Mouse (Mus musculus) urinary bladder, postnatal 4 days (tissue): ENCODE measurements around the gene Zbtb16.

Experiments
- DNase-seq, 2 experiments: peaks; one replicate each; pipeline ENCODE4 v3.0.0; 2021 to 2022; ENCODE audit warnings: low spot score in 2 of 2

The Zbtb16 gene

DNA sequence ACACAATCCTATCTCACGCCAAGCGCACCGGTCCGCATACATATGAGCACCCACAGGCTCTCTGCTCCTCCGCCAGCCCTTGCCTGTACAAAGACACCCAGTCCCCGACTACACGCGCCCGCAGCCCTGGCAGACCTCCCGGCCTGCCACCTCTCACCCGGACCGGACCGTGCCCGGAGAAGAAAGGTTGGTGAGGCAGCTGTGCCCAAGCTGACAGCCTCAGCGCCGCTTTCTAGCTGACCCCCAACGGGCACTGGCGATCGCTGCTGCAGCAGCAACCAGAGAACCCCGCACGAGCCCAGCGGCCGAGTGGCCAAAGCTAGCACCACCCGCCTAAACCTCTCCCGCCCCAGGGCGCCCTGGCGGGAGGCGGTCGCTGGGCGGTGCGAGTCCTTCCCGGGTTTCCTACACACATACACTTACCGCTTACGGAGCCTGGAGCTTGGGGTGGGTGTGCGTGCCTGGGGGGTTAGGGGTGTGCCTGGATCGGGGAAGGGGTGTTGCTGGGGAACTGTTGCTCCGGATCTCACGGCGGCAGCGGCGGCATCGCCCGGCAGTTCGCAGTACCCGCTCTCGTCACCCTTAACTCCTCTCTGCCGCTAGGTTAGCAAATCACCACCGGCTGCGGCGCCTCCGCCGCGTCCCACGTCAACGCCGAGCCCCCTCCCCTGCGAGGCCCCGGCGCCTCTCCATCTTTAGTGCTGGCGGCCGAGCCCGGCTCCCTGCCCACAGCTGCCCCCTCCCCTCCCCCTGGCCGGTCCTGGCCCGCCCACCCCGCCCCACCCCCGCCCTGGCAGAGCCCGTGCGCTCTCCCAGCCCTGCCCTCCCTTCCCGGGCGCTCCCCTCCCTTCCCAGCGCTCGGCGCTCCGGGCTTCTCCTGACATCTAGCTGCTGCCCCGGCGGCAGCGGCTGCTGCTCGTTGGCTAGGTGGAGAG is at the start of gene Zbtb16:
Gene Zbtb16, minus strand, starts transcription at position 592 of the 935 bp plus-strand sequence.
- DNase-seq = peak; percentile 74 to 76

DNA sequence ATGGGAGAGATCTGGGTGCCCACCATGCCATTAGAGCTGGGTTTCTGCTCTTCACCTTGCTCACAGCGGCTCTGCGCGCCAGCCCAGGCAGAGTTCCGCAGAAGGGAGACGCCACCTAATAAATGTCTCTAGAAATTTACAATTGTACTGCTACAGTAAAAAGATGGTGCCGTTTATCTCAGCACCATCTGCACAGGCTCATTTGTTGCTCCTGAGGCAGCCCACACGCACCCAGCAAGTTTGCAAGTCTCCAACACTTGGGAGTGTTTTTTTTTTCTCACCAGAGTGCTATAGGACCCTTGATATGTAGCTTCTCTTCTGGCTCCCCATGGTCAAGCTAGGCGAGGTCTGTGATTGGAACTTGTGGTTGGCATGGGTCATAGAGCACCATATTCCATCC is 36.9 kb upstream of the Zbtb16 start:
- no peak for DNase-seq

DNA sequence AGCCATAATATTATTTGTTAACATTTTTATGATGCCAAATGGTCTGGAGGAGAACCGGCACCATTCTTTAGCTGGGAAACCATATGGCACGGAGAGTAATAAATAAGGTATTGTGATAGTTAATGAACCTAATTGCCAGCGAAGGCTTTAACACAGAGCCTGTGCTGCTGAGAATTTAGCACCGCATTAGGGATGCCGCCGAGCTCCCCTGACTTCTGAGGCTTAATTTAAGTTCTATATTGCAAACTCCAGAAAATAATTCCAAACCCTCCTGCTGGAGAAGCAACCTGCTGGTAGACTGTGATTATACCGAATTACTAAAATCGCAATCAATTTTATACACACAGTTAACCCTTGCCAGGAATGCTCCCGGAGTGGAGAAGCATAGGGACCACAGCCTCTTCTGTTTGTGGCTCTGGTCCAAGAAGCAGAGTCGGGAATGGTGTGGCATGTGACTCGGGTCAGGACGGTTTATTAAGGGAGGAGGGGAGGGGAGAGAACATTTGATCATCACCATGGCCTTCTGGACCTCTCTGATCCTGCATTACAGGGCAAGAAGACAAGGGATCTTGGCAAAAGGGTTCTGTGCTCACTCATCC is 30.6 kb upstream of the Zbtb16 start:
- no peak for DNase-seq

DNA sequence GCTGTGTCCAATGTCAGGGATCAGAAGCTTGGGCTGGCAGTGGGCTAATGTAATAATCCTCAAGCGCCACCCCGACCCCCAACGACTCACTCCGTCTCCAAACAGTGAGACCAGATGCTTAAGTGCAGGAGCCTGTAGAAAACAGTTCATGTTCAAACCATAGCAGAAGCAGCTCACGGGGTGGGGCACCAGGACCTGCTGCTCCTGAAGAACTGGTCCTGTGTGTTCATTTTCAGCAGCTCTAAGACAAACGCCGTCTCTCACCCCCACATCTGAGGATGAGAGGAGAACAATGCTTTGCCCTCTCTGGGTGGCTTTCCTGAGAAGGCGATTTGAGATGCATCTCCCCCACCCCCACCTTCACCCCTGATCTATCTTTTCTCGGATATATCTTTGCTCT is 29.2 kb upstream of the Zbtb16 start:
- DNase-seq = no peak

DNA sequence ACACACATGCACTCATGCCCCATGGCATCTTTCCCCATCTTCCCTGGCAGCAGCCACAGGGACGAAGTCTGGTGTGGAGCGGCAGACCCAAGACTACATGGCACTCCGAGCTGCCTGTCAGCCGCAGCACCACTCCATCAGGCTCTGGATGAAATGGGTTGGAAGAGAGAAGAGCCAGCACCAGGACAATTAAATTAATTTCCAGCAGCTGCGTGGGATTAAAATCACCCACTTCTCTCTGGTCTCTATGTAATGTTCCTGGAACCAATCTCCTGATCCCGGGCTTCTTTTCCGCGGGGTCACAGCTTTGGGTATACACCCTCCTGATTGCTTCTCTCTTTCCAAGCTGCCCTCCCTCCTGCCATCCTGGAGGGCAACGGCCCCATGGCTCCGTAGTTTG is 25.5 kb upstream of the Zbtb16 start:
- DNase-seq = no peak

DNA sequence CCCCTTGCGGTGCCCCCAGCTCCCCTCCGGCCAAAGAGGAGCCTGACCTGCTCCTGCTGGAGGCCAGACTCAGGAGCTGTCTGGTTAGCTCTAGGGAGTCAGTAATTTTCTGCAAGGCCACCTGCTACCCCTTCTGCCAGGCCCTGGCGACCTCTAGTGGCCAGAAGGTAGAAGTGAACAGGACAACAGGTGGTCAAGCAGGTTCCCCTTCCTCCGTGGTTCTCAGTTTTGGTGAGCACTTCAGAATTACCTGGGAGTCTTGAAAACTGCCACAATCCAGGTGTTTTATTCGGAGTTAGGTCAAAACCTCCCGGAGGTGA is 24.5 kb upstream of the Zbtb16 start:
- peak; percentile 55 to 68 for DNase-seq

DNA sequence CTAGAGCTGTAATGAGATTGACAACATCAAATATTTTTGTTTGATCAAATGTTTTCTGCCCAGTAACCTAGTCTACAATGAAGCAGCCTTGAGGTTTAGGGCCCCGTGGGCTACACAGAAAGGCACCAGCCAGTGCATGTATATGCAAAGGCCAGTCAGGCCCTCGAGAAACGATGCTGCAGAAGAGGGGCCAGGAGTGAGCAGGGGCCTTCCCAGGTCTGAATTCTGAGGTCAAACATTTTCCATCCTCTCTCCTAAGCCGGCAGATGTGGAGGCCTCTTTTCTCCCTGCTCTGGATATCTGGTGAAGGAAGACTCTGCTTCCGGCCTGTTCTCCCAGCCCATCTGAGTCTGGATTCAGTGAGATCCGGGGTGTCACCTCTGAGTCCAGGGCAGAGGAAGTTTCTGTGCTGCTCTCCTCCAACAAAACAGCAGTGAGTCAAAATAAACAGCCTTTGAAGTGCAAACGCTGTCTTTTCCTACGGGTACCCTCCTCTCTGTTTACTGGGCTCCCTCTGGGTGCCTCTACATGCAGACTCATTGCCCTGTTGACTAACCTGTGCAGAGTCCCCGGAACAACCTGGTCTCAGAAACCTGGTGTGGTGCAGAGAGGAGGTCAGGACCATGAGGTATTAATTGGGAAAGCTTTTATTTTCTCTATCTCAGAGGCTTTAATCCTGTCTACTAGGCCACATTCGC is 24.0 kb upstream of the Zbtb16 start:
- DNase-seq = no peak

DNA sequence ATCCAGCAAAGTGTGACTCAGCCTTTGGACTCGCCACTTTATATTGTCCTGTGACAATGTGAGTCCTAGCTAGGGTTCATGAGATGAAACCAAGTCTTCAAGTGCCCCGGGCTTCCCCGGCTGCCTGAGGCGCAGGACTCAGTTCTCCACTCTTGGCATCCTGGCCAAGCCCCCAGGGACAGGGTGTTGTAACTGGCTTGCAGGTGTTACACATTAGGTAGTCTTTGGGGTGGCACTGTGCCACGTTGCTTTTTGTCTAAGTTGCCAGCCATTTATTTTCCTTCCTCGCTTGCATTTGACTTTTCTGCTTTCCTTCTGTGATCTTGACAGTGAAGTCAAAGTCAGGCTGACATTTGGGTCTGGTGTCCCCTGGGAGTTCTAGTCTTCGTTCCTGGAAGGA is 21.9 kb upstream of the Zbtb16 start:
- no peak for DNase-seq

DNA sequence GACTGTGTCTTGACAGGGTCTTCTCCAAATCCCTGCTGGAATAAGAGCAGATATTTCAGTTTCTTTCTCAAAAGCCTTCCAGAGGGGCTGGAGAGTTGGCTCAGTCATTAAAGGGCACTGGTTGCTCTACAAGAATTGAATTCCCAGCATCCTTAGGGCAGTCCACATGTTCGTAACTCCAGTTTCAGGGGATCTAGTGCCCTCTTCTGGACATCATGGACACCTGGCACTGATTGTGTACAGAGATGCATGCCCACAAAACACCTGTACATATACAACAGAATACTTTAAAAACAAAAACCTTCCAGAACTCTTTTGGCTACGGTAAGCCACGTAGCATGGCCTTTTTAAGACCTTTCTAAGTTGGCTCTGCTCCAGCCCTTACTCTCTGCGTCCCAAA is 20.2 kb upstream of the Zbtb16 start:
- DNase-seq = no peak

DNA sequence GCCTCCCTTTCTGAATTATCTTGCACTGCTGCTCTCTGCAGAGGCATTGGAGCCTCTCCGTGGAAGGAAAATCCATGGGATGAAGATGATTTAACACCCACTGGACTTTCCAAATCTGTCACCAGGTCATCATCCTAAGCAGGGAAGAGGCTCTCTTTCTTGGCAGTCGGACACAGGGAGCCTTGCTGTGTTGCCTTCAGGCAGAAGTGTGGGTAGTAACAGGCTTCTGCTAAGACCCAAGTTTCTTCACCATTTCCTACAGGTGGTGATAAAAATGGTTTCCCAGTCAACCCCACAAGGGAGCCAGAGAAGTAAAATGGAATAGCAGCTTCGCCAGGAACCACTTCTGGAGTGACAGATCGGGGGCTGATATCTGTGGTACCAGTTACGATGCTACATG is 13.5 kb upstream of the Zbtb16 start:
- DNase-seq = no peak

DNA sequence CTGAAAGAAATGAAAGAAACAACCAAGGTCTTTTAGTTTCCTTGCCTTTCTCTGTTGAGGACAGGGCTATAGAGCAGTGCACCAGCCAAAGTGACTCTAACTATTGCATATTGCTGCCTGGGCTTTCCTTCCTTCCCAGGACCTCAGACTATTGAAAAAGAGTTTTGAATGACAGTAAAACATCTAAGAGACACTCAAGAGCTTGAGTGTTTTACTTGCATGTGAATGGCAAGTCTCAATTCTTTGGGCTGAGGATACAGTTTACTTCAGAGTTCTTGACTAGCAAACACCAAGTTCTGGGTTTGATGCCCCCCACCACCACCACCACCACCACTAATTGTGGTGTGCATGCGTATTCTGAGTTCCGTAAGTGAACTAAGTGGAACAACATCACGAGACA is 3.5 kb upstream of the Zbtb16 start:
- no peak for DNase-seq

DNA sequence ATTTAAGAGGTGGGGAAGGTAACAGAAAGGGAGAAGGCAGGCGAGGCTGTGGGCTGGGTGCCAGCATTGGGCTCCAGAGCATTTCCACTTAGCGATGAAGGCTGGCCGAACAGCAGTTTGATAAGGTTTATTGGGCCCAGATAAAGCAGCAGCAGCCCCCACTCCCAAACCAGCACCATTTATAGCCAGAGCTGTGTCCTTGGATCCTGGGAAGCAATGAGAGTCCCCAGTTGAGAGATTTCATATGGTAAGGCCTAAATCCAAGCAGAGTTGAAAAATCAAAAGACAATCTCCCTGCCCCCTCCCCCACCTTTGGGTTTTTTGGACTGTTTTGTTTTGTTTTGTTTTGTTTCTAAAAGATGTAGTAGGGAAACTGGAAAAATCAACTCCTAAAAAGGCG is 2.3 kb upstream of the Zbtb16 start:
- DNase-seq = no peak

DNA sequence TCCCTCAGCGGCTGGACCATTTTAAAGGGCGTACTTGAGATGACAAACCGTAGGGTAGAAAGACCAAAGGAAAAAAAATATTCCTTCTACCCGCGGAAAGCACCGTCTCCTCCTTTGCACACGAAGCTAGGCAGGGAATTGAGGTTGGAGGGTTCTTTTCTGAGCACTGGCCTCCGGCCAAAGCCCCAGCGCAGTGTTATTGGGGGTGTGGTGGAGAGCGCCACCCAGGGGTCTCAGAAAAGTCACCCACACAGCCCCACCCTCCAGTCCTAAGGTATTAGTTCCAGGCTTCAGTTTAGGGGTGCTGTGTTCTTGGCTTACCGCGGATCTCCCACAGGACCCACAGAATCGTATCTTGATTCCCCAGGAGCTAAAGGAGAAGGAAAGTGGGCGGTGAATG is 1.2 kb upstream of the Zbtb16 start:
- no peak for DNase-seq

DNA sequence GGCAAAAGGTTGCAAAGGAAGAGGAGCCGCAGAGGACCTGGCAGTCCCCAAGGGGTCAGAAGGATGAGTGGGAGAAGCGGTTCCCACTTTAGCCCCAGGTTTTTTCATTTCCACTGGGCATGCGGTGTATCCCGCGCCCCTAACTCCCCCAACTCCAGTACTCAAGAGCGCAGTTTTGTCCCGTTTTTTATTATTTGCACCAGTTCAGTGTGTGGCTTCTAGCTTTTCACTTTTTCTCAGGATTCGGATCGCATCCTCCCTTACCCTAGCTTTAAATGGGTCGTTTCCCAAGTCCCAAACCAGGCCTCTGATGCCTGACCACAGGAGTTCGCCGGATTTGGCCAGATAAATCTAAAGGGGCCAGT is 526 bp upstream of the Zbtb16 start:
- DNase-seq = no peak

DNA sequence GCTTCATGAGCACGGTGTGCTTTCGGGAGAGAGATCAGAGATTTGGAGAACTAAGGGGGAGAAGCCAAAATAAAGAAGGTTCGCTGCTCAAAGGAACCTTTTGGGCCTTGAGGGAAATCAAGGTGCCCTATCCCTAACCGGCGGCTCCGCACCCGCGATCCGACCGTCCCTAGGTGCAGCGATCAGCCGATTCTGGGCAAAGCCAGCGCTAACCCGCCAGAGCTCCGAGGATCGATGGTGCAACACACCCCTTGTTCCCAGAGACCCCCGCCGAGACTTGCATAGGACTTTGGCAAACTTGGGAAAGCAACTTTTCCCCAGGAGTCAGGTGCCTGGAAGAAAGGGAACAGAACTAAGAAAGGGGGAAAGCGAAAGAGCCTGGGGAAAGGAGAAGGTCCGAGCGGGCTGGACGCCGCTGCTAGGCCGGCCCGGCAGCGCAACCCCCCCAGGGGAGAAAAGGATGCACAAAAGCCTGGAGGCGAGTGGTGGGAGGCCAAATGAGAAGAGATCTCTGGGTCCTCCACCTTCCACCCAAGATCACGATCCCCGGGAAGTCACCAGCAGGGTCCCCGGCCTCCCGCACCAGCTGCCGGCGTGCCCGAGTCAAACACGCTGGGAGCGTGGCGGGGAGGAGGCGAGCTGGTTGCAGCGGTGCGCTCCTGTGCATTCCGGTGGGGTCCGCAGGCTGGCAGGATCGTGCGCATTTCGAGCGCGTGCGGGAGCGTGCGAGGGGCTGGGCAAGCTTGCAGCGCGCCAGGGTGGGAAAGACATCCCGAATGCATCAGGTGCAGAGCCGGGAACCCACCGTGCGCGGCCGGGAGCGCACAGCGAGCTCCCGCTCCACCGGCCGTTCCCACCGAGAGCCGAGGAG is 1.2 kb downstream of the Zbtb16 start:
- peak in 1 of 2 experiments; percentile 33 for DNase-seq

DNA sequence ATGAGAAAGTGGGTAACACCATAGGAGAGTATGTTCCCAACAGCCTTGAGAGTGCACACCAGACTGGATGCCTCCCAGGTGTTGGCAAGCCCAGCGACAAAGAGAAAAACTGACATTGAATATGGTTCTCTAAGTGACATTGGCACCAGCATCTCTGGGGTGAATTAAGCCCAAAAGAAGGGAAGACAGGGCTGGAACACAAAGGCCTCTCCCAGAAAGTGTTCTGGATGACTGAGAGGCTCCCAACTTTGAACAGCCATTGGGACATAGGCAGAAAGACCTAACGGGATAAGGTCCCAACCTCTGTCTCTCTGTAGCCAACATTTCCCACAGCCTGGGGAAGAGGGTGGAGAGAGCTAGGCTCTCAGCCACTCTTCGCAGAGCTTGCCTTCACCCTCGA is 2.0 kb downstream of the Zbtb16 start:
- DNase-seq = no peak

DNA sequence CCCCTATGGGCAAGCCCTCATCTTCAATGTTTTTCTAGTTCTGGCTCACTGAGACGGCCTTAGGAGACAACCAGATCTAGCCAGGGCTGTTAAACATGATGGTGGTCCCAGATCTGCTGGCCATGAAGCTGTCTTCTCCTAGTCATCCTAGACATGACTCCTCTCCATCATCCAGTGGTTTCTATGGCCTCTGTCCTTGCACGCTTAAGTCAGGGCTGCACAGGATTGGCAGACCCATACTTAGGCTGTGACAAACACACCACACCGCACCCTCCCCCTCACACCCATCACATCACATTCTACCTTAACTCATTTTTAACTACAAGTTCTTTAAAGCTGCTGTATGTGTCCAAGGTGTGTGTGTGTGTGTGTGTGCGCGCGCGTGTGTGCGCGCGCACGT is 2.5 kb downstream of the Zbtb16 start:
- DNase-seq = no peak

DNA sequence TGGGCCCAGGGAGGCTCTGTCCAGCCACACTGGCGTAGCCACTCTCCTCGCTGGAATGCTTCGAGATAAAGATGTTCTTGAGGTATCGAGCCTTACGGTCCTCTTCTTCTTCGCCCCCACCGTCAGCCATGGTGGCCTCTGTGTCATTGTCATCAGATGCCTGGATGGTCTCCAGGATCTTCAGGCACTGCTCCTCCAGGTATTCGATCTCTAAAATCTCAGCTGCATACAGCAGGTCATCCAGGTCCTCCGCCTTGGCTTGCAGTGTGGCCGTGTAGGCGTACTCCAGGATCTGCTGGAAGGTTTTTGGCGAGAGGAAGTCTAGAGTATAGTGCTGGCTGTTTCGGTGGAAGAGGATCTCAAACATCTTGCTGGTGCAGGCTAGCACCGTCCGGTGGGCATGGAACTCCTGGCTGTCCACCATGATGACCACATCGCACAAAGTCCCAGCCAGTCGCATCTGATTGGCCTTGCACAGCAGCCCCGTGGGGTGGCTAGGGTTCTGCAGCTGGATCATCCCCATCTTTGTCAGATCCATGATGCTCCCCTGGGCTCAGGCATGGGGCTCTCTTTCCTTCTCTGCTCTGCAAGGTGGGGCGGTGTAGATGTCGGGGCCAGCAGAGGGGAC is 3.4 kb downstream of the Zbtb16 start:
- no peak for DNase-seq

DNA sequence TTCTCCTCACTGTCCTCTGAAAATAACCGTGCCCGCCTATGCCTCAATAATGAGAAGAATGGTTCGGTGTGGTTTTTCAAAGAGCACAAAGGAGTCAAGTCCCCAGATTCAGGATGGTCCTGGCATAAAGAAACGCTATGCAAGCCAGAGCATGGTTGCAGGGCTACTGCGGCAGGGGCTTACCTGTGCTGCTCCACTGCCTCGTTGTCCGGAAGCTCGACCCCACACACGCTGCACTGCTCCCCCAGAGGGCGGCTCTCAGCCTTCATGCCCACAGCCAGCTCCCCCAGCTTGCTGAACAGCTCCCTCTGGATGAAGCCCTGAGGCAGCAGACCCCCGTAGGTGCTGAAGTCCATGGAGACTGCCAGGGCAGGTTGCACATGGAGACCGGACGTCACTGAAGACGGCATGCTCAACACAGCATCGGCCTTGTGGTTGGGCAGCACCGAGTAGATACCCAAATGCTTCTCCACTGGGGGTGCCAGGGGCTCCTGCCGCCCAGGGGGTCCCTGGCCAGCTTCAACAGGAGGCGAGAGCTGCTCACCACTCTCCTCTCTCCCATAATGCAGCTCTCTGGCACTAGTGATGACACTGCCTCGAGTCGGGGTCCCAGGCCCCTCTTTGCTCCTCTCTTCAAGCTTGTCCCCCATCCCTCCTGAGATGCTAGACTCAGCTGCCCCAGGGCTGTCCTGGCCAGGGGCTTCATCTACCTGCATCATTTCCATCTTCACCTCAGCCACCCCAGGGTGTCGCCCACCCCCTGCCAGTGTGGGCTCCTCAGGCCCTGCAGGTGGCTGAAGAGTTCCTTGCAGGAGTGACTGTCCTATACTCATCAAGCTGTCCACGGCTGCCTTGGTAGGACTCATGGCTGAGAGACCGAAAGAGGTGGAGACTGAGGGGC is 4.2 kb downstream of the Zbtb16 start:
- DNase-seq = no peak

DNA sequence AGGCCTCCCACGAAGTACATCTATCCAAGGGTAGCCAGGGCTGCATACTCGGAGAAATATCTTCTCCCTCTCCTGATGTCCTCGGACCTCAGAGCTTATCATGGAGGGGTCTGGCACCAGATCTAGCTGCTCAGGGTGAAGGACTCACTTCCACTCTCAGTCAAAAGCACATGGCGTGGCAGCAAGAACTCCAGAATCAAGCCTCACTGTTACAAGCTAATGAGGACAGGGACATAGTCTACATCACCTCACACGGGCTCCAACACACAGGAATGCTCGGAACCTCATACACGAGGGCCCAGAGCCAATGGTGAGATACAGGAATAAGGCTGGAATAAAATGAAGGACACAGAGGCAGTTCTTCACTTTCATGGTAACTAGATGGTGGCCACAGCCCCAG is 7.2 kb downstream of the Zbtb16 start:
- DNase-seq = no peak
